Comparison of ENCODE assay signal across 12 mouse cellular contexts in genomic region chr10:117878628-117879027, GRCm38 (mm10).
"Had no signal": no experiment of that assay in that cellular context is flagged by ENCODE, and none has a peak within 500 bp of the region (broad histone marks: within the 10 kb centered on the region; RNA-seq: fewer than 3 reads in every experiment).

No protein-coding gene starts in this region.

- DNase-seq: liver, postnatal 0 days; lung, adult 2 months; lung, postnatal 14 days; lung, postnatal 4 days; midbrain, embryonic 14.5 days; retina, postnatal 1 day; right cerebral cortex, postnatal 25 days; right cerebral cortex, postnatal 4 days; spleen, adult 18-20 months; thymus, adult 2 months; thymus, postnatal 25 days; thymus, postnatal 4 days had no signal
